Mouse (Mus musculus): ENCODE results near the gene Fam92b. TPM values are rescaled to one million over a fixed set of nuclear protein-coding genes. Genes with fewer than 3 reads are reported as not detected.

Fam92b gene
- 0.15 TPM in 1 of 2 replicates, not detected in the other for polyA plus RNA-seq (2015; fragmentation: Nextera tagmentation; extraction: Ambion mirVana)

GRCm38 (mm10) chr8:120177318-120178123 is at the start of gene Fam92b:
Gene Fam92b, minus strand, starts transcription at chr8:120177466.

Other genes with a start within 250 kb of the Fam92b start
- 1.7 and 1.9 TPM in 2 replicates for gene Crispld2, start 185.0 kb downstream of the Fam92b start, polyA plus RNA-seq (2015; fragmentation: Nextera tagmentation; extraction: Ambion mirVana)
- 26.8 and 28.5 TPM in 2 replicates for gene Zdhhc7, start 76.0 kb downstream of the Fam92b start, polyA plus RNA-seq (2015; fragmentation: Nextera tagmentation; extraction: Ambion mirVana)
- 5.7 and 6.8 TPM in 2 replicates for gene 6430548M08Rik, start 63.3 kb downstream of the Fam92b start, polyA plus RNA-seq (2015; fragmentation: Nextera tagmentation; extraction: Ambion mirVana)
- gene Gse1, start 51.0 kb upstream of the Fam92b start, polyA plus RNA-seq (2015; fragmentation: Nextera tagmentation; extraction: Ambion mirVana), result 4.0 and 5.0 TPM in 2 replicates